Mouse (Mus musculus): ENCODE measurements around the gene Gstk1.
A peak's percentile ranks its signal among the peaks of the same experiment; 100 is the strongest.

Gstk1 gene

DNA sequence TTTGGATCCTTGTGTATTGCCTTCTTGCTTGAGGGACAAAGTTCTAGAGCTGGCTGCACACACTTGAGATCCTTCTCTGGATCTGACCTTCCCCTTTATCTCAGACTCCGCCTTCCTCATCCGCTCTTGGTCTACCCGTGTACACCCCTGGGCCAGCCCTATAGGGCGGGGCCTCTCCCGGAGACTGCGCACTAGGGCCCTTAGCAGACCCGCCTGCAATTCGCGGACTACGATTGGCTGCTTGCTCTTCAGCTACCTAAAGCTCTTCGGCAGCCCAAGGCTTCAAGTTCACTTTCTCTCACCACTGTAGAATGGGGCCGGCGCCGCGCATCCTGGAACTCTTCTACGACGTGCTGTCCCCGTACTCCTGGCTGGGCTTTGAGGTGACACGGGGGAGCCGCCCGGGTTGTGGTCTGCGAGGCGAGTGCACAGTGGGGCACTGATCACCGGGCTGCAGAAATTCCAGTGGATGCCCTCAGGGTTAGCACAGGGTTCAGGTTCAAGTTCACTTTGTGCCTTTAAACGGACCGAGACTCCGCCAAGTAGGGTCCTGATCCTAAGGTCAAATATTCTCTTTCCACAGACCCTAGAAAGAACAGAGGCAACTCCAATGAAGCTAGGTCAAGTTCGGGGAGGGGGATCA is at the start of gene Gstk1:
Gene Gstk1, plus strand, starts transcription at position 225 of the 643 bp plus-strand sequence.
- DNase-seq (ENCODE audit: low spot score in 2 of 2): peak; percentile 74 to 85

DNA sequence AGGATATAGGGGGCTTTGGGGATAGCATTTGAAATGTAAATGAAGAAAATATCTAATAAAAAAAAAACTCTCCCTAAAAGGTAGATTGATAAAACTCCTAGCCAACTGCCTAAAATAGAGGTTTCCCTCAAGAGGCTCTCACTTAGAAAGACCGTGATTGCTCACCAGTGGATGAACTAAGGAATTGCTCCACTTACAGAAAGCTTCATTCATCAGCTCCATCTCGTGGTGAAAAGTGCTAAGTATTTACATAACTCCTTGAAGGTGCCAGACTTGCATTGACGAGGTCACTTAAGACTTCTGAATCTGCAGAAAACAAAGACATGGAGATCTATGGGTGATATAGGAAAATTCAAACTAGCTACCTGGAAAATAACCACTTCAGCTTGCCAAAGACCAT is 48.0 kb upstream of the Gstk1 start:
- DNase-seq (ENCODE audit: low spot score in 2 of 2): no peak

DNA sequence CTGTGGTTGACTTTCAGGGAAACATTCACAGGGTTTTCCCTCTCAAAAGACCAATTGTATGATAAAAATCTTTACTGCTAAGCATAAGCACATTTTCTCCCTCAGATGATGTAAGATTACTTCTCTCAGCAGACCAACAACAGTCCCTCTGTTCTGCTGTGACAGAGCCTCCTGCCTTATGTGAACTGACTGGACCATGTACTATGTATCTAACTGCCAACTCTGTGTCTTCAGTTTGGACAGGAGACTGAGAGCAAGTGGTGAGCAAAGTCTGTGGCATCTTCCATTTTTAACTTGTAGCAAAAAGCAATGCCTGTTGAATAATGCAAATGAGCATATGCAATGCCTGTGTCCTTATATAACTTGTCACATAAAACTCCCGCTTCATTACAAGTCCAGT is 46.2 kb upstream of the Gstk1 start:
- no peak for DNase-seq (ENCODE audit: low spot score in 2 of 2)

GRCm38 (mm10) chr6:42215028-42215427 is 30.7 kb upstream of the Gstk1 start, which contains the start of gene Tas2r144:
TSS of gene Tas2r144 (plus strand) at chr6:42215328.
- no peak for DNase-seq (ENCODE audit: low spot score in 2 of 2)

- DNase-seq (ENCODE audit: low spot score in 2 of 2): peak in 1 of 2 experiments; percentile 19
These were observed 23.4 kb upstream of the Gstk1 start for GRCm38 (mm10) chr6:42222286-42222685.

GRCm38 (mm10) chr6:42225046-42225445 is 20.7 kb upstream of the Gstk1 start:
- DNase-seq (ENCODE audit: low spot score in 2 of 2): no peak

DNA sequence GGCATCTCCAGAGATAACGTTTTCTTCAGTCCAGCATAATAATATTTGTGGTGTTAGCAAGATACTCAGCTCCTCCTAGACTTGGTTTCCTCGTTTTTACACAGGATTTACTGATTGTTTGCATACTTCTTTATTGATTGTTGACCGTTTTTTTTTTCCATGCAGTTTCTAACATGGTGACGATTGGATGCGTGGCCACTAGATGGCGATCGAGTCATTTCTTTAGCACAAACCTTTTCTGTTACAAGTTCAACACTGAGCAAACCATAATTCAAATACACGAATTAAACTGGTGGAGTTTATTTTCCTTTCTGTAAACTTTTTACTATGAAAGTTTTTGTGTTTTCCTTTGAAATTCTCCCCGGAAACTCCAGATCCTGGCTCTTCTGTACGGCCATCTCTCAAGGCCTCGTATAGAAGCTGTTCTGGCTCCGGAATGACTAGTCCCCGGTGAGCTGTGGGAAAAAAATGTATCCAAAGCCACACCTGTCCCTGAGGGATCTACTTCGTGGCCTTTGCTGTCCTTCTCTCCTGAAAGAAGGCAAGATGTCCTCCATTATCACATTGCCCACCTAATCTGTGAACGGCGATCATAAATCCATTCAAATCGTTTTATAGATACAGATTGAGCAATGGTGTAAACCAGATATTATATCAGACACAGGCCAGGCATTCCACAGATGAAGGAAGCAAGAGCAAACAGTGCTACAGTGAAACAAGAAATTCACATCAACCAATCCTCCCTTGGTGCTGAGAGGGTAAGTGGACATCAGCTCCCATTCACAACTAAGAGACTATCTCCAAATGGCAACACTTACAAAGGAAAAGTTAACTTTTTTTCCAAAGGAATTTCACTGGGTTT is 18.3 kb upstream of the Gstk1 start:
- peak; percentile 26 to 60 for DNase-seq (ENCODE audit: low spot score in 2 of 2)

DNA sequence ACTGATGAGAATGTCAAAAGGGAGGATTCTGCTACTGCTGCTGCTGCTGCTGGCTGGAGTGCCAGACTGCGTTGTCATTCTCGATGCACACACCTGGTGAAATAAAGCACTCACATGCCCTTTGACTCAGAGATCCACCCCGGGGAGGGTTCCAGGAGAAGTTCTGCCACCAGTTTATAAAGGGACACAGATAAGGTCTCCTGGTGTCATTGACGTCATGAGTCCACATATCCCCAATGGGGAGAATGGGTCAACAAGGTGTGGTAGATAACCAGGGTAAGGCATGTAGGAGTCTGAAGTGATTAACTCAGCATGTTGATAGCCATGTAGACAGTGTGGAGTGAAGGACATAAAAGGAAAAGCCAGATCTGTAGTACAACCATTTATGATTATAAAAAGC is 16.1 kb upstream of the Gstk1 start:
- DNase-seq (ENCODE audit: low spot score in 2 of 2): no peak

GRCm38 (mm10) chr6:42231191-42231590 is 14.5 kb upstream of the Gstk1 start:
- DNase-seq (ENCODE audit: low spot score in 2 of 2): no peak

DNA sequence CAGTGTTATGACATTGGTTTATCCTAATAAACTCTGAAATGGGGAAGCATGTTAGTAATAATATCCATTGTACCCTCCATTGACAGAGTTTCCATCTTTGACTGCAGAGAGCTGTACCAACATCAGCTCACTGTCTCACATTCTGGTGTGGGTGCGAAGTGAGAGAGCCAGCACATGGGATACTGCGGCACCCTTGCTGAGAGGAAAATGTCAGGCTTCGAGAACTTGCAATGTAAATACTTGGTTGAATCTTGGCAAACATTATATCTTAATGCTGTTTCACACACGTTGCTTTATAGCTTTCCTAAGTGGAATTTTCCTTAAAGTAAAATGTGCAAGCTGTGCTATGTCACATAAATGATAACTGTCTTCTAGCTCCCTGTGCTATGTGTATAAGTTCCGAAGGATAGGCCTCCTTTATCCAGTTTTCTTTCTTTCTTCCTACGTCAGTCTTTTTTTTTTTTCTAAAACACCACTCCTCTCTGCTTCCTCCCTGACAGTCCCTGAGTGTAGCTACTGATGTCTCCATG is 8.4 kb upstream of the Gstk1 start:
- DNase-seq (ENCODE audit: low spot score in 2 of 2): no peak

DNA sequence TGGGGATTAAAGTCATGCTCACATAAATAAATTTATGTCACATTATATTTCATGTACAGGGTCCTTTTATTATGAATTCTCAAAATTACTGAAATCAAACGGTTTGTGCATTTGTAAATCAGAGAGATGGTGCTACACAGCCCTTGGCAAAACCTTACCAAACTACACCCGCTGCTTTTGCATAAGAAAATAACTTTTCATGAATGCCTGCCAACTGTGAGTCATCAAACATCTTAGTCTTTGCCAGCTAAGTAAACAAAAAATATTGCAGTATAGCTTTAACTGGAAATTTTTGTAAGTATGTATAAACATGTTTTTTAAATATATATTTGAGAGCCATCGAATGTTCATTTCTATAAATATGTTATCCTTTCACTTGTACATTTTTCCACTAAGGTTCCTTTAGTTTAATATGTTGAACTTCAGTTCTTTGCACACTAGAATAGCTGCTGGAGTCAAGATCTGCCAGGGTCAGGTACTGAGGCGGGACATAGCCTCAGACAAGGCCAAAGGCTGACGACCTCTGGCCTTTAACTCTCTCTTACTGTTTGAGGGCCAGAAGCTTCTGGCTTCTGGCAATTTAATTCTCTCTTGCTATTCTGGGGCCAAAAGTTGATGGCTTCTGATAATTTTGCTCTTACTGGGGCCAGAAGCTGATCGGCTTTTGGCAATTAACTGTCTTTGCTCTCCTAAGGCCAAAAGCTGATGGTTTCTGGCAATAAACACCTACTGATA is 4.3 kb upstream of the Gstk1 start:
- DNase-seq (ENCODE audit: low spot score in 2 of 2): no peak

GRCm38 (mm10) chr6:42247173-42247572 is 1.4 kb downstream of the Gstk1 start:
- DNase-seq (ENCODE audit: low spot score in 2 of 2): no peak

DNA sequence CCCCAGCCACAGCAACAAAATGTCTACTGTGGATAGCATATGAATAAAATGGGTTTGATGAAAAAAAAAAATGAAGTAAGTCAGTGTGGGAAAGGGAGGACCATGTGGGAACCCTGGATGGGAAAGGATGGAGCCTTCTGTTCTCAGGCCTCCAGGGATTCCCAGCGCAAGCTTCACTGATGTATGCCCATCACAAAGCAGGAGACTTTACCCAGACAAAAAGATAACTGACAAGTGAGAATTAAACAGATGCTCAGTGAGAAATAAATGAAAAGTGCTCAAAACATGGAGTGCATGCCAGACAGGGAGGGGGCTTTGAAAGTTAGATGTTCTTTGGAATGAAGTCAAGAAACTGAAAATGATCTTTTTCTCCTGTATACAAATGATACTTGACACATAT is 2.2 kb downstream of the Gstk1 start:
- no peak for DNase-seq (ENCODE audit: low spot score in 2 of 2)

DNA sequence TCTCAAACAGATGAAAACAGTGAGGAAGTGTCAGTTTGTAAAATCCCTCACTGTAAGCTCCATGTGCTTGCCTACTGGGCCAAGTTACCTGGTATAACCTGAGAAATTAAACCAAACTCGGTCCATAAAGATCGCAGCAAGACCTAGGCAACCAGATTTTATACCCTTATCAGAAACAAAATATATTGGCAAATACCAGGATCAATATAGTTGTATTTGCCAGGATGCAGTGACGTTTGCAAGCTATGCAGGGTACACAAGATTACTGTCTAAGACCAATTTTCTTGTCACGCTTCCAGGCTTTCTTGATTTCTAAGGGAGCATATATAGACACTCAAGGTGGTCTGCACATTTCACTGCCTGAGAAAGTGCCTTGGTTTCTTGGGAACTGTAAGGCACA is 6.1 kb downstream of the Gstk1 start:
- DNase-seq (ENCODE audit: low spot score in 2 of 2): no peak

DNA sequence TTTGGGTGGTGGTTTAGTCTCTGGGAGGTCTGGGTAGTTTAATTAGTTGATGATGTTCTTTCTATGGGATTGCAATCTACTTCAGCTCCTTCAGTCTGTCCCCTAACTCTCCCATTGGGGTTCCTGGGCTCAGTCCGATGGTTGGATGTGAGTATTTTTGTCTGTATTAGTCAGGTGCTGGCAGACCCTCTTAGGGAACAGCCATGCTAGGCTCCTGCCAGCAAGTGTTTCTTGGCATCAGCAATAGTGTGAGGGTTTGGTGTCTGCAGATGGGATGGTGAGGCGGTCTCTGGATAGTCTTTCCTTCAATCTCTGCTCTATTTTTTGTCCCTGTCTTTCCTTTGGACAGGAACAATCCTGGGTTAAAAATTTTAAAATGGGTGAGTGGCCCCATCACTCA is 7.4 kb downstream of the Gstk1 start:
- no peak for DNase-seq (ENCODE audit: low spot score in 2 of 2)

- peak in 1 of 2 experiments; percentile 55 for DNase-seq (ENCODE audit: low spot score in 2 of 2)
These were observed 11.6 kb downstream of the Gstk1 start for GRCm38 (mm10) chr6:42257303-42257863.

GRCm38 (mm10) chr6:42260430-42260829 is 14.7 kb downstream of the Gstk1 start:
- no peak for DNase-seq (ENCODE audit: low spot score in 2 of 2)

DNA sequence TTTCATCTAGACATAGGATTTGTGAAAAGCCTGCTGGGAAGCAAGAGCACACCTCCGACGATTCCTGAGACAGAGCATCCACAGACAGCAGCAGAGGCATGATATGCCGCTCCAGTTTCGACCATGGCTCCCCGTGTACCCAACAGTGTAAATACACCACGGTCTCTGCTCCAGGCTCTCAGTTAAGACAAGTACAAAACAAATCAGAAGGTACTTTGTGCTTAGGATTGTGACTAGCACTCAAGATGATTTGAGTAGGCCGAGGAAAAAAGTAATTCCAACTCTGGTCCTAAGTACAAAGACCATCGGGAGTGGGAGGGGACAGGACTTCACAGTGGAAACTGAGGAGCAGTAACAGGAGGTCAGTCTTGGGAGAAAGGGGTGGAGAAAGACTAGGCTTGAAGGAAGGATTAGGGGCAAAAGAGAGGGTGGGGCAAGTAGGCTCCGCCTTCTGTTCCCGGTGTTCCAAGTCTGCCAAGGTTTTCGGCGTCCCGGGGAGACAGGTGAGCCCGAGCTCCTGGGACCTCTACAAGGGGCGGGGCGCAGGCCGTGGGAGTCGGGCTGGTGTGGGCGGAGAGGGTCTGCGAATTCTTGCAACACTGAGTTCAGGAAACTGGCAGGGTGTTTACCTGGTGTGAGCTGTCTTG is 15.9 kb downstream of the Gstk1 start, which contains the start of gene Tmem139:
Gene Tmem139, plus strand, starts transcription at position 447 of the 647 bp plus-strand sequence.
- DNase-seq (ENCODE audit: low spot score in 2 of 2): no peak

GRCm38 (mm10) chr6:42264626-42265312 is 19.0 kb downstream of the Gstk1 start, which contains the start of gene Casp2:
TSS of gene Casp2 (plus strand) at chr6:42264985.
- peak; percentile 95 to 98 for DNase-seq (ENCODE audit: low spot score in 2 of 2)
